Mouse (Mus musculus): Measurements from ENCODE around the gene 1700093K21Rik. TPM values are rescaled to one million over a fixed set of nuclear protein-coding genes. Genes with fewer than 3 reads are reported as not detected.
"Not testable (repeated sequence)": the region's sequence is repeated elsewhere in the genome, so short reads cannot be mapped to it uniquely, and the experiment has no call there.

The 1700093K21Rik gene
- not detected in 2 replicates for total RNA-seq (2017)

GRCm38 (mm10) chr11:23520473-23521205 is at the start of gene 1700093K21Rik:
TSS of gene 1700093K21Rik (minus strand) at chr11:23521155.
- no peak for ATAC-seq (ENCODE audit: extremely low read depth, insufficient number of reproducible peaks, low FRiP score, poor library complexity, severe bottlenecking)

- no peak for ATAC-seq (ENCODE audit: extremely low read depth, insufficient number of reproducible peaks, low FRiP score, poor library complexity, severe bottlenecking)
Measured at GRCm38 (mm10) chr11:23570130-23570529, 49.2 kb upstream of the 1700093K21Rik start.

GRCm38 (mm10) chr11:23565761-23566160 is 44.8 kb upstream of the 1700093K21Rik start:
- ATAC-seq (ENCODE audit: extremely low read depth, insufficient number of reproducible peaks, low FRiP score, poor library complexity, severe bottlenecking), result peak; percentile 83

GRCm38 (mm10) chr11:23557039-23557630 is 36.2 kb upstream of the 1700093K21Rik start:
- ATAC-seq (ENCODE audit: extremely low read depth, insufficient number of reproducible peaks, low FRiP score, poor library complexity, severe bottlenecking), result no peak

- no peak for ATAC-seq (ENCODE audit: extremely low read depth, insufficient number of reproducible peaks, low FRiP score, poor library complexity, severe bottlenecking)
Measured at GRCm38 (mm10) chr11:23537446-23537845, 16.5 kb upstream of the 1700093K21Rik start.

- ATAC-seq (ENCODE audit: extremely low read depth, insufficient number of reproducible peaks, low FRiP score, poor library complexity, severe bottlenecking), result no peak
Measured at GRCm38 (mm10) chr11:23518981-23519380, 2.0 kb downstream of the 1700093K21Rik start.

GRCm38 (mm10) chr11:23515315-23515714 is 5.6 kb downstream of the 1700093K21Rik start:
- ATAC-seq (ENCODE audit: extremely low read depth, insufficient number of reproducible peaks, low FRiP score, poor library complexity, severe bottlenecking), result no peak

- ATAC-seq (ENCODE audit: extremely low read depth, insufficient number of reproducible peaks, low FRiP score, poor library complexity, severe bottlenecking), result not testable (repeated sequence)
Measured at GRCm38 (mm10) chr11:23514785-23515184, 6.2 kb downstream of the 1700093K21Rik start.

GRCm38 (mm10) chr11:23504801-23505200 is 16.2 kb downstream of the 1700093K21Rik start:
- not testable (repeated sequence) for ATAC-seq (ENCODE audit: extremely low read depth, insufficient number of reproducible peaks, low FRiP score, poor library complexity, severe bottlenecking)

- ATAC-seq (ENCODE audit: extremely low read depth, insufficient number of reproducible peaks, low FRiP score, poor library complexity, severe bottlenecking), result no peak
Measured at GRCm38 (mm10) chr11:23498609-23499008, 22.3 kb downstream of the 1700093K21Rik start.

GRCm38 (mm10) chr11:23497718-23498509 is 23.0 kb downstream of the 1700093K21Rik start, which contains the start of gene Ahsa2:
TSS of gene Ahsa2 (minus strand) at chr11:23498030.
- ATAC-seq (ENCODE audit: extremely low read depth, insufficient number of reproducible peaks, low FRiP score, poor library complexity, severe bottlenecking), result peak; percentile 94

GRCm38 (mm10) chr11:23497335-23497717 is 23.6 kb downstream of the 1700093K21Rik start:
- no peak for ATAC-seq (ENCODE audit: extremely low read depth, insufficient number of reproducible peaks, low FRiP score, poor library complexity, severe bottlenecking)

- no peak for ATAC-seq (ENCODE audit: extremely low read depth, insufficient number of reproducible peaks, low FRiP score, poor library complexity, severe bottlenecking)
Measured at GRCm38 (mm10) chr11:23496661-23497060, 24.3 kb downstream of the 1700093K21Rik start.

GRCm38 (mm10) chr11:23495231-23495630 is 25.7 kb downstream of the 1700093K21Rik start:
- no peak for ATAC-seq (ENCODE audit: extremely low read depth, insufficient number of reproducible peaks, low FRiP score, poor library complexity, severe bottlenecking)

- no peak for ATAC-seq (ENCODE audit: extremely low read depth, insufficient number of reproducible peaks, low FRiP score, poor library complexity, severe bottlenecking)
Measured at GRCm38 (mm10) chr11:23492048-23492790, 28.7 kb downstream of the 1700093K21Rik start.

GRCm38 (mm10) chr11:23489955-23490354 is 31.0 kb downstream of the 1700093K21Rik start:
- no peak for ATAC-seq (ENCODE audit: extremely low read depth, insufficient number of reproducible peaks, low FRiP score, poor library complexity, severe bottlenecking)
